Comparison of ENCODE assay signal across 13 mouse cellular contexts in genomic region chr13:102888895-102889490, GRCm38 (mm10).
DNase-seq lines count a peak whose midpoint lies in the region; ATAC-seq and TF ChIP-seq lines count a peak whose summit lies in the region.
"Had no signal": no experiment of that assay in that cellular context is flagged by ENCODE, and none has a peak within 500 bp of the region (broad histone marks: within the 10 kb centered on the region; RNA-seq: fewer than 3 reads in every experiment).

No protein-coding gene starts in this region.

- no peak overlapping the region for H3K4me3 ChIP-seq in heart, postnatal 0 days (ENCODE audit: low read depth, low read length)
- H3K4me3 ChIP-seq in lung, embryonic 14.5 days (ENCODE audit: low read depth, low read length): no peak overlapping the region
- peak overlapping the region; percentile 11; the same call in 1 of the 2 replicates for H3K4me3 ChIP-seq in brown adipose tissue, adult 24 weeks (ENCODE audit: insufficient read depth, low read depth, low read length)
- no peak overlapping the region for H3K4me3 ChIP-seq in neural tube, embryonic 15.5 days (replicated peaks)

- ATAC-seq in heart, postnatal 0 days (ENCODE audit: insufficient read depth, low read depth): no peak
- ATAC-seq in lung, embryonic 14.5 days (ENCODE audit: insufficient read depth): no peak
- ATAC-seq in megakaryocyte, adult 5-6 weeks (ENCODE audit: poor library complexity, severe bottlenecking): peak; percentile 66
- ATAC-seq in neural tube, embryonic 15.5 days (ENCODE audit: low FRiP score): no peak
- no peak for ATAC-seq in CD4-positive, CD25-positive, alpha-beta regulatory T cell, adult 4 months

- H3K4me2 ChIP-seq in heart, postnatal 0 days (ENCODE audit: low read depth, low read length): peak overlapping the region; percentile 7
- no peak overlapping the region for H3K4me2 ChIP-seq in lung, embryonic 14.5 days
- H3K4me2 ChIP-seq in neural tube, embryonic 15.5 days: no peak overlapping the region

- no peaks in the 10 kb centered on the region for H3K36me3 ChIP-seq in heart, postnatal 0 days (replicated peaks; ENCODE audit: control insufficient read depth, insufficient read depth, low read length)
- H3K36me3 ChIP-seq in lung, embryonic 14.5 days (ENCODE audit: insufficient read depth): no peaks in the 10 kb centered on the region
- no peaks in the 10 kb centered on the region for H3K36me3 ChIP-seq in neural tube, embryonic 15.5 days

- no peaks in the 10 kb centered on the region for H3K9me3 ChIP-seq in heart, postnatal 0 days (replicated peaks; ENCODE audit: control insufficient read depth, low read length)
- no peaks in the 10 kb centered on the region for H3K9me3 ChIP-seq in lung, embryonic 14.5 days (ENCODE audit: low read depth, low read length)
- no peaks in the 10 kb centered on the region for H3K9me3 ChIP-seq in neural tube, embryonic 15.5 days (replicated peaks)

- DNase-seq in heart, postnatal 0 days (ENCODE audit: low spot score): no peak
- no peak for DNase-seq in heart, postnatal 25 days (ENCODE audit: low spot score)
- no peak for DNase-seq in lung, embryonic 14.5 days
- no peak for DNase-seq in lung, postnatal 4 days
- DNase-seq: cerebellum, adult 2 months; lung, adult 2 months; right cerebral cortex, postnatal 25 days; thymus, postnatal 36 days had no signal

- TF ChIP-seq EP300 in heart, postnatal 0 days (IDR thresholded peaks at IDR 0.05; ENCODE audit: low read depth): no peak

- peak overlapping the region; percentile 18; the same call in 1 of the 2 replicates for H3K27ac ChIP-seq in heart, postnatal 0 days (ENCODE audit: low read depth)
- peak overlapping the region; percentile 52 for H3K27ac ChIP-seq in lung, embryonic 14.5 days (ENCODE audit: low read depth)
- peak overlapping the region; percentile 27; the same call in 1 of the 2 replicates for H3K27ac ChIP-seq in brown adipose tissue, adult 24 weeks (replicated peaks; ENCODE audit: low read depth, low read length)
- no peak overlapping the region for H3K27ac ChIP-seq in neural tube, embryonic 15.5 days (replicated peaks)

- intact Hi-C loops in heart, postnatal 25 days (cut with DNase I): no loop called here

- H3K9ac ChIP-seq in heart, postnatal 0 days (replicated peaks; ENCODE audit: low read depth, low read length): no peak overlapping the region
- no peak overlapping the region for H3K9ac ChIP-seq in lung, embryonic 14.5 days
- no peak overlapping the region for H3K9ac ChIP-seq in neural tube, embryonic 15.5 days (replicated peaks)

- 68% methylated on average over 15 of the region's 15 CpGs for WGBS in heart, postnatal 0 days
- WGBS in lung, embryonic 14.5 days: 75% methylated on average over 15 of the region's 15 CpGs
- 84% methylated on average over 15 of the region's 15 CpGs for WGBS in neural tube, embryonic 15.5 days

- no peaks in the 10 kb centered on the region for H3K27me3 ChIP-seq in heart, postnatal 0 days (ENCODE audit: control insufficient read depth, insufficient read depth, low read length)
- no peaks in the 10 kb centered on the region for H3K27me3 ChIP-seq in lung, embryonic 14.5 days (ENCODE audit: insufficient read depth, low read length)
- no peaks in the 10 kb centered on the region for H3K27me3 ChIP-seq in neural tube, embryonic 15.5 days (replicated peaks)
- H3K27me3 ChIP-seq: CH12.LX had no signal

- peaks cover 18% of the 10 kb centered on the region for H3K4me1 ChIP-seq in heart, postnatal 0 days (ENCODE audit: control insufficient read depth, insufficient read depth)
- H3K4me1 ChIP-seq in lung, embryonic 14.5 days (ENCODE audit: insufficient read depth): no peaks in the 10 kb centered on the region
- H3K4me1 ChIP-seq in brown adipose tissue, adult 24 weeks (ENCODE audit: control insufficient read depth, insufficient read depth, insufficient read length, low read length): peaks cover 10% of the 10 kb centered on the region; the same call in 1 of the 2 replicates
- peaks cover 17% of the 10 kb centered on the region for H3K4me1 ChIP-seq in neural tube, embryonic 15.5 days

- TF ChIP-seq CTCF in heart, postnatal 0 days (IDR thresholded peaks at IDR 0.05; ENCODE audit: low read depth): no peak
- no peak for TF ChIP-seq CTCF in lung, embryonic 14.5 days (IDR thresholded peaks at IDR 0.05; ENCODE audit: low read depth)
